Mouse (Mus musculus) forebrain, embryonic 11.5 days (tissue): ENCODE measurements around the gene Gm9049. TPM values are rescaled to one million over a fixed set of nuclear protein-coding genes. Genes with fewer than 3 reads are reported as not detected.
"Not testable (repeated sequence)": the region's sequence is repeated elsewhere in the genome, so short reads cannot be mapped to it uniquely, and the experiment has no call there.

ENCODE experiments used
- ATAC-seq: fragments of 200-750 bp; cut with Nextera tagmentation; replicated peaks from 2 replicates; pipeline ENCODE4 v1.8.0; 2017; ENCODE audit warnings: moderate TSS enrichment; ENCODE audit not compliant: low FRiP score
- DNase-seq: peaks from one replicate; pipeline ENCODE4 v3.0.0-alpha.2; 2017; ENCODE audit warnings: low spot score
- H3K27ac ChIP-seq: fragments of 300-500 bp; sonication (generic); 2 replicates; pipeline ENCODE4 v1.5.1; 2014; ENCODE audit warnings: low read depth, low read length
- H3K27me3 ChIP-seq: fragments of 300-500 bp; sonication (generic); 2 replicates; pipeline ENCODE4 v1.6.1; 2014; ENCODE audit warnings: mild to moderate bottlenecking, low read length, mixed read lengths; ENCODE audit not compliant: control insufficient read depth, insufficient read depth
- H3K36me3 ChIP-seq: fragments of 300-500 bp; sonication (generic); 2 replicates; pipeline ENCODE4 v1.6.1; 2014; ENCODE audit warnings: mild to moderate bottlenecking, low read length, moderate library complexity, mixed read lengths; ENCODE audit not compliant: control insufficient read depth, insufficient read depth
- H3K4me1 ChIP-seq: fragments of 300-500 bp; sonication (generic); replicated peaks from 2 replicates; pipeline ENCODE4 v1.6.1; 2014; ENCODE audit warnings: low read length, mixed read lengths; ENCODE audit not compliant: control insufficient read depth, insufficient read depth
- H3K4me2 ChIP-seq: fragments of 300-500 bp; sonication (generic); 2 replicates; pipeline ENCODE4 v1.6.1; 2014; ENCODE audit warnings: low read depth, mild to moderate bottlenecking, low read length, moderate library complexity, mixed read lengths; ENCODE audit not compliant: severe bottlenecking
- H3K4me3 ChIP-seq: fragments of 300-500 bp; sonication (generic); 2 replicates; pipeline ENCODE4 v1.5.1; 2014; ENCODE audit warnings: low read depth, low read length
- H3K9ac ChIP-seq: fragments of 300-500 bp; sonication (generic); 2 replicates; pipeline ENCODE4 v1.6.1; 2014; ENCODE audit warnings: low read length
- H3K9me3 ChIP-seq: fragments of 300-500 bp; sonication (generic); 2 replicates; pipeline ENCODE4 v1.6.1; 2016; ENCODE audit warnings: low read length, mixed read lengths; ENCODE audit not compliant: control insufficient read depth
- WGBS: fragments of 180-500 bp; shearing (Covaris S2); extraction: QIAGEN DNeasy Blood & Tissue Kit; methylation state at CpG from one replicate; pipeline ENCODE4 v1.1.7; 2014; 5-methylcytosine and 5-hydroxymethylcytosine counted together
- polyA plus RNA-seq: library from polyadenylated mRNA; unstranded; fragments of >200 nt; fragmentation: Nextera tagmentation; extraction: Ambion mirVana; gene quantifications from 2 replicates; pipeline ENCODE4 v1.2.1, GENCODE M21; 2014

The Gm9049 gene
- polyA plus RNA-seq, 1 experiment from 2014 or later, result not detected

DNA sequence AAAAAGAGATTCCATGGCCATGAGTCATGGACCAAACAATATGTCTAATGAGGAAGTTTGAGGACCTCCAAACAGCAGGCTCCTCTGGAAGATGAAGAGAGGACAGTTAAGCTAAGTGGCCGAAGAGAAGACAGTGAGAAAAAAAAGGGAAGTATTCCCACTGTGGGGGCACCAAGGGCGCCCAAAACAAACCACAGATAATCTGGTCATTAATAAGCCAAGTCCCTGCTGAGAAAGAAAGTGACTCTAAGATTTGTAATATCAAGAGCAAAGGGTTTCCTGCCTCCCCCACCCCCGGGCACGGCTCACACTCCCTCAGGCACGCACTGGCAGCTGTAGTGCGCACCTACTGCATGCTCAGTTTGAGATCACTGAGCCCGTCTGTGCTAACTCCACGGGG is 34.9 kb downstream of the Gm9049 start:
- WGBS, result 89% methylated on average over 8 of the region's 8 CpGs
- no peaks in the 10 kb centered on the region for H3K9me3 ChIP-seq
- no peak overlapping the region for H3K27ac ChIP-seq

DNA sequence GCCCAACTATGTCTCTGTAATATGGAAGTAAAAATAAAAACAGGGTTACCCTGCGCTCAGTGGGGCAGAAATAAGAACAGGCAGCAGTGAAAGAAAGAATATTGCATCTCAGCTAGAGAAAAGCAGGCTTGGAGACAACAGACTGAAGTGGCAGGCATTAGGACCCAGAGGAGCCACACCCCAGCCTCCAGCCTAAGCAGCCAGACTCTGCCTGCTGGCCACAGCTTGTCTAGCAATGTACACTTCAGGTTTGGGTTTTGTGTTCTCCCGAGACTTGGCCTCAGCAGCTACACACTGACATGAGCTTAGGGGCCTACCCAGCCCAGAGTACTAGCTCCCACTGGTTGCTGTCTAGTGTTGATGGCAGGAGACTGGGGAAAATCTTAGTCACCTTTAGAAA is 51.8 kb downstream of the Gm9049 start:
- H3K27ac ChIP-seq, H3K36me3 ChIP-seq, H3K4me3 ChIP-seq, H3K4me2 ChIP-seq, DNase-seq, H3K4me1 ChIP-seq, H3K9me3 ChIP-seq, H3K9ac ChIP-seq, H3K27me3 ChIP-seq: not testable (repeated sequence)
- ATAC-seq, result 0 out of 2 replicates have a peak, but pooled peaks have one; percentile 42
- WGBS, result 44% methylated on average over 2 of the region's 2 CpGs

More for the DNA sequence above, 34.9 kb downstream of the Gm9049 start:
- Histone ChIP-seq H3K4me3 (no peak overlapping the region), H3K9ac (no peak overlapping the region), H3K36me3 (no peaks in the 10 kb centered on the region), H3K4me2 (no peak overlapping the region), H3K27me3 (no peaks in the 10 kb centered on the region), H3K4me1 (no peaks in the 10 kb centered on the region)
- ATAC-seq, result no peak
- no peak for DNase-seq

Other genes starting within 250 kb of the Gm9049 start
- 61.8 and 67.1 TPM in 2 replicates for gene Mdm1, start 212.3 kb downstream of the Gm9049 start, polyA plus RNA-seq
- gene Il22, start 149.2 kb downstream of the Gm9049 start, polyA plus RNA-seq, result 0.24 TPM in 1 of 2 replicates, not detected in the other
- not detected in 2 replicates for gene Gm32717, start 113.3 kb downstream of the Gm9049 start, polyA plus RNA-seq
- gene Gm32802, start 95.4 kb downstream of the Gm9049 start, polyA plus RNA-seq, result not detected in 2 replicates
- not detected in 2 replicates for gene Iltifb, start 59.1 kb downstream of the Gm9049 start, polyA plus RNA-seq
- gene Gm9040, start 27.1 kb downstream of the Gm9049 start, polyA plus RNA-seq, result not detected in 2 replicates
- not detected in 2 replicates for gene Gm9044, start 21.7 kb downstream of the Gm9049 start, polyA plus RNA-seq
- gene Gm9045, start 16.3 kb downstream of the Gm9049 start, polyA plus RNA-seq, result not detected in 2 replicates
- not detected in 2 replicates for gene Gm9046, start 10.8 kb downstream of the Gm9049 start, polyA plus RNA-seq
- gene Gm9048, start 5.4 kb downstream of the Gm9049 start, polyA plus RNA-seq, result not detected in 2 replicates
- gene Ifng, start 86.9 kb upstream of the Gm9049 start, polyA plus RNA-seq, result not detected in 2 replicates